ENCODE assay signal across 16 mouse cellular contexts in the genomic region with DNA sequence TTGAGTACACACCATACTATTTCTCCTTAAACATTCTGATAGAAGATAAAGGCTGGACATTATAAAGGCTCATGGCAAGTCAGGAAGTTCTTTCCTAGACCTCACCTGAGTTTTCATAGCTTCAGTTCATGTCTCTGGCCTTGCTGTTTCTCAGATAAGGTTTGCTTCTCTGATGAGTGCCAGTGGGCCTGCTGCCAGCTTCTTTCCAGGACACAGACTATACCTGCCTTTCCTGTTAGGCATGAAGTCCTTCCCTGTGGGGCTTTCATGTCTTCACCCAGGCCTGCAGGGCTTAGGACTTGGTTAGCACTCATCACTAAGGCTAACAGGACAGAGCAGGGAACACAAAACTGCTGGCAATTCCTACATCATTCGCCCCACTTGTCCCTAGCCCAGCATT.
"Had no signal": no experiment of that assay in that cellular context is flagged by ENCODE, and none has a peak within 500 bp of the region (broad histone marks: within the 10 kb centered on the region; RNA-seq: fewer than 3 reads in every experiment).

No protein-coding gene starts in this region.

- H3K4me3 ChIP-seq: left cerebral cortex, adult 2 months; liver, embryonic 13.5 days had no signal

- DNase-seq: kidney, postnatal 36 days; layer of hippocampus, postnatal 36 days; liver, embryonic 13.5 days; lung, adult 2 months; lung, postnatal 14 days; lung, postnatal 4 days; midbrain, embryonic 14.5 days; right cerebral cortex, adult 18-20 months; right cerebral cortex, postnatal 14 days; right cerebral cortex, postnatal 4 days; thymus, adult 2 months; thymus, postnatal 14 days; thymus, postnatal 4 days had no signal

- H3K27me3 ChIP-seq: liver, embryonic 13.5 days had no signal

- H3K27ac ChIP-seq: kidney, postnatal 0 days; left cerebral cortex, adult 2 months; liver, embryonic 13.5 days; stomach, postnatal 0 days had no signal
